Mouse (Mus musculus): ENCODE measurements around the gene Aanat.
"Not testable (repeated sequence)": the region's sequence is repeated elsewhere in the genome, so short reads cannot be mapped to it uniquely, and the experiment has no call there.

The Aanat gene

GRCm38 (mm10) chr11:116574982-116575381, 11.2 kb upstream of the Aanat start:
- peak; percentile 36 for DNase-seq

- DNase-seq = no peak
Observed at GRCm38 (mm10) chr11:116575396-116575795, 10.8 kb upstream of the Aanat start.

GRCm38 (mm10) chr11:116579280-116579679, 7.0 kb upstream of the Aanat start:
- DNase-seq = no peak

GRCm38 (mm10) chr11:116580031-116580652, 6.1 kb upstream of the Aanat start:
- DNase-seq = no peak

- DNase-seq = peak; percentile 68
Observed at GRCm38 (mm10) chr11:116580711-116581375, 5.4 kb upstream of the Aanat start.

- peak; percentile 86 for DNase-seq
Observed at GRCm38 (mm10) chr11:116581376-116581814, 4.8 kb upstream of the Aanat start, which contains the start of gene Ube2o. Gene Ube2o, minus strand, starts transcription at chr11:116581447.

GRCm38 (mm10) chr11:116585682-116586081, 550 bp upstream of the Aanat start:
- DNase-seq = no peak

- peak; percentile 69 for DNase-seq
Observed at GRCm38 (mm10) chr11:116586801-116587631, 784 bp downstream of the Aanat start.

- no peak for DNase-seq
Observed at GRCm38 (mm10) chr11:116589020-116589531, 2.8 kb downstream of the Aanat start.

- no peak for DNase-seq
Observed at GRCm38 (mm10) chr11:116589574-116589973, 3.3 kb downstream of the Aanat start.

GRCm38 (mm10) chr11:116591621-116592020, 5.4 kb downstream of the Aanat start:
- DNase-seq = no peak

- peak; percentile 98 for DNase-seq
Observed at GRCm38 (mm10) chr11:116592428-116592827, 6.2 kb downstream of the Aanat start.

GRCm38 (mm10) chr11:116593345-116593744, 7.1 kb downstream of the Aanat start:
- DNase-seq = no peak

- DNase-seq = no peak
Observed at GRCm38 (mm10) chr11:116596766-116597165, 10.5 kb downstream of the Aanat start.

- no peak for DNase-seq
Observed at GRCm38 (mm10) chr11:116598193-116598592, 12.0 kb downstream of the Aanat start.

GRCm38 (mm10) chr11:116599230-116599629, 13.0 kb downstream of the Aanat start:
- DNase-seq = no peak

GRCm38 (mm10) chr11:116601166-116601565, 14.9 kb downstream of the Aanat start:
- DNase-seq = no peak

- no peak for DNase-seq
Observed at GRCm38 (mm10) chr11:116602043-116602442, 15.8 kb downstream of the Aanat start.

GRCm38 (mm10) chr11:116603339-116603738, 17.1 kb downstream of the Aanat start:
- DNase-seq = no peak

GRCm38 (mm10) chr11:116604097-116604496, 17.9 kb downstream of the Aanat start:
- no peak for DNase-seq

- DNase-seq = no peak
Observed at GRCm38 (mm10) chr11:116607717-116608116, 21.5 kb downstream of the Aanat start.

GRCm38 (mm10) chr11:116609965-116610630, 23.9 kb downstream of the Aanat start:
- DNase-seq = peak; percentile 92

- DNase-seq = not testable (repeated sequence)
Observed at GRCm38 (mm10) chr11:116611168-116611567, 24.9 kb downstream of the Aanat start.

All from cerebellum, adult 11-12 months (tissue).